Mouse (Mus musculus): ENCODE measurements around the gene Atmin. TPM values are rescaled to one million over a fixed set of nuclear protein-coding genes. Genes with fewer than 3 reads are reported as not detected.

Gene Atmin
- polyA plus RNA-seq, 1 experiment from 2014 or later: 12.5 TPM

GRCm38 (mm10) chr8:116969531-116969930 is 26.3 kb downstream of the Atmin start:
- Histone ChIP-seq H3K4me2 (ENCODE audit: low read length) (no peak overlapping the region), H3K4me3 (ENCODE audit: low read depth, low read length) (no peak overlapping the region)

GRCm38 (mm10) chr8:116975066-116975465 is 31.9 kb downstream of the Atmin start:
- WGBS: 33% methylated on average over 5 of the region's 5 CpGs

More at GRCm38 (mm10) chr8:116969531-116969930, 26.3 kb downstream of the Atmin start:
- H3K4me1 ChIP-seq (replicated peaks; ENCODE audit: control insufficient read depth, insufficient read depth, low read length): no peaks in the 10 kb centered on the region
- H3K9me3 ChIP-seq (ENCODE audit: control insufficient read depth, low read length): no peaks in the 10 kb centered on the region
- H3K27ac ChIP-seq (ENCODE audit: low read depth): no peak overlapping the region
- WGBS: 75% methylated on average over 6 of the region's 6 CpGs
- H3K9ac ChIP-seq (ENCODE audit: low read length): no peak overlapping the region
- H3K27me3 ChIP-seq (replicated peaks; ENCODE audit: control insufficient read depth, insufficient read depth, low read length): no peaks in the 10 kb centered on the region
- no peaks in the 10 kb centered on the region for H3K36me3 ChIP-seq (ENCODE audit: control insufficient read depth, insufficient read depth, low read length)
- no peak for DNase-seq (ENCODE audit: low spot score)
- ATAC-seq (replicated peaks; ENCODE audit: low FRiP score, low TSS enrichment, low read depth): no peak

DNA sequence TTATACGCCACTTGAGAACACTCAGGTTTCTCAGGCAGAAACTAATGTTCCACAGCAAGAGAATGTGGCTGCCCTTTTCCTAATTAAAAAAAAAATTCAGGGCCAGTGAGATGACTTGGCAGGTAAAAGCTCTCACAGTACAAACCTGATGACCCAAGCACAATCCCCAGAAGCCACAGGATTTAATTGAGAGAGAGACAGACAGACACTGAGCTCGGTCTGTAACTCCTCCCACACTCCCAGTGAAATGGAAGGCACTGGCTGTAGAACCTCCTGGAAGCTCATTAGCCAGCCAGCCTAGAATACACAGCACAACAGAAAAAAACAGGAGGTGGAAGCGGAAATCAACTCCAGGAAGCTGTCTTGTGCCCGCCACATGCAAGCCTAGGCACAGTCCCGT is 32.4 kb downstream of the Atmin start:
- Histone ChIP-seq H3K9me3 (ENCODE audit: control insufficient read depth, low read length) (no peaks in the 10 kb centered on the region), H3K27me3 (replicated peaks; ENCODE audit: control insufficient read depth, insufficient read depth, low read length) (no peaks in the 10 kb centered on the region), H3K9ac (ENCODE audit: low read length) (no peak overlapping the region), H3K36me3 (ENCODE audit: control insufficient read depth, insufficient read depth, low read length) (no peaks in the 10 kb centered on the region), H3K4me1 (replicated peaks; ENCODE audit: control insufficient read depth, insufficient read depth, low read length) (peaks cover 13% of the 10 kb centered on the region), H3K4me3 (ENCODE audit: low read depth, low read length) (no peak overlapping the region), H3K4me2 (ENCODE audit: low read length) (no peak overlapping the region), H3K27ac (ENCODE audit: low read depth) (no peak overlapping the region)
- 47% methylated on average over 5 of the region's 5 CpGs for WGBS
- DNase-seq (ENCODE audit: low spot score): no peak
- no peak for ATAC-seq (replicated peaks; ENCODE audit: low FRiP score, low TSS enrichment, low read depth)

More at GRCm38 (mm10) chr8:116975066-116975465, 31.9 kb downstream of the Atmin start:
- Histone ChIP-seq H3K4me3 (ENCODE audit: low read depth, low read length) (no peak overlapping the region), H3K27me3 (replicated peaks; ENCODE audit: control insufficient read depth, insufficient read depth, low read length) (no peaks in the 10 kb centered on the region), H3K4me1 (replicated peaks; ENCODE audit: control insufficient read depth, insufficient read depth, low read length) (peaks cover 13% of the 10 kb centered on the region), H3K9ac (ENCODE audit: low read length) (no peak overlapping the region), H3K9me3 (ENCODE audit: control insufficient read depth, low read length) (no peaks in the 10 kb centered on the region), H3K36me3 (ENCODE audit: control insufficient read depth, insufficient read depth, low read length) (no peaks in the 10 kb centered on the region), H3K27ac (ENCODE audit: low read depth) (no peak overlapping the region), H3K4me2 (ENCODE audit: low read length) (no peak overlapping the region)
- ATAC-seq (replicated peaks; ENCODE audit: low FRiP score, low TSS enrichment, low read depth) (no peak), DNase-seq (ENCODE audit: low spot score) (no peak)

DNA sequence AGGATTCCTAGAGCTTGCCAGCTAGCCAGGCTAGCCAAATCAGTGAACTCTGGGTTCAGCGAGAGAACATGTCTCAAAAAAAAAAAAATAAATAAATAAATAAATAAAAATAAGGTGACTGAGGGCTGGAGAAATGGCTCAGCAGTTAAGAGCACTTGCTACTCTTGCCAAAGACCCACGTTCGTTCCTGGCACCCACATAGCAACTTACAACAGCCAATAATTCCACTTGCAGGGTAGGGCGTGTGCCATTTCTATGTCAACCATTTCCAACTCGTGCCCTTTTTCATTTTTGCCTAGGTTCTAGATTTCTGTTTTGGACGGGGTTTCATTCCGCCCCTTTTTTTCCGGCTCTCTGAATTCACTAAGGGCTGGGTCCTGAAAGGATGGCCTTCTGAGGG is 34.9 kb downstream of the Atmin start:
- peak overlapping the region; percentile 94 for H3K4me3 ChIP-seq (ENCODE audit: low read depth, low read length)
- no peak for ATAC-seq (replicated peaks; ENCODE audit: low FRiP score, low TSS enrichment, low read depth)
- peak overlapping the region; percentile 78 for H3K4me2 ChIP-seq (ENCODE audit: low read length)
- no peaks in the 10 kb centered on the region for H3K9me3 ChIP-seq (ENCODE audit: control insufficient read depth, low read length)
- H3K4me1 ChIP-seq (replicated peaks; ENCODE audit: control insufficient read depth, insufficient read depth, low read length): peaks cover 13% of the 10 kb centered on the region
- no peaks in the 10 kb centered on the region for H3K27me3 ChIP-seq (replicated peaks; ENCODE audit: control insufficient read depth, insufficient read depth, low read length)
- no peak for DNase-seq (ENCODE audit: low spot score)
- 31% methylated on average over 8 of the region's 8 CpGs for WGBS
- no peak overlapping the region; the same call in 1 of the 2 replicates for H3K27ac ChIP-seq (ENCODE audit: low read depth)
- H3K9ac ChIP-seq (ENCODE audit: low read length): peak overlapping the region; percentile 20
- peaks cover 11% of the 10 kb centered on the region for H3K36me3 ChIP-seq (ENCODE audit: control insufficient read depth, insufficient read depth, low read length)

DNA sequence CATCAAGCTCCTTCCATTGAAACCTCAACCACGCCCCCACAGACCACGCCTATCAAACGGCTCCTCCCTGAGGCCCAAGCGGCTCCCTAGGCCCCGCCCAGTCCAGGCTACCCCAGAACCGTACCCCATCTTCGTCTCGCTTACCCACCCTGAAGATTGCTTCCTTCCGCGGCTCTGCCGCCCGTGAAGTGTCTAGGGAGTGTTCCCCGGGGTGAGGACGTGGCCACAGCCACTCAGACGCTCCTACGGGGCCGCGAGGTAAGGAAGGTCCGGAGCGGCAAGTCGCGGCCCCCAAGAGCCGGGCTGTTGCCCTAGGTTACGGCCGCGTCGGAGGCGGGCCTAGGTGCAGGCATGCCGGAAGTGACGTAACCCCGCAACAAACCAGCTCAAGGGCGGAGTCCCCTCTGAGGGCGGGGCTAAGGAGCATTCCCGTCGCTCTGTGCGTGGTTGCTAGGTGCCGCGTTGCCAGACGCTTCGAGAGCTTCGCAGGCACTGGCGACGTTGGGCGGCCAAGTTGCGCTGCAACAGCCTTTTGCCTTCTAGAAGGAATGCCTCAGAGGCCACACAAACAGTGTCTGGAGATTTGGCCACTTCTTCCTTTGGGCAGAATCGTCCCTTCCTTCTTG is 35.6 kb downstream of the Atmin start, which contains the start of gene 1700030J22Rik:
Gene 1700030J22Rik, minus strand, starts transcription at position 329 of the 626 bp plus-strand sequence.
- Histone ChIP-seq H3K36me3 (ENCODE audit: control insufficient read depth, insufficient read depth, low read length) (peaks cover 18% of the 10 kb centered on the region), H3K27ac (ENCODE audit: low read depth) (no peak within 1 kb of the TSS; the same call in 1 of the 2 replicates), H3K9ac (ENCODE audit: low read length) (peak within 1 kb of the TSS; percentile 22), H3K4me2 (ENCODE audit: low read length) (peak within 1 kb of the TSS; percentile 78), H3K4me1 (replicated peaks; ENCODE audit: control insufficient read depth, insufficient read depth, low read length) (peaks cover 13% of the 10 kb centered on the region), H3K9me3 (ENCODE audit: control insufficient read depth, low read length) (no peaks in the 10 kb centered on the region), H3K27me3 (replicated peaks; ENCODE audit: control insufficient read depth, insufficient read depth, low read length) (no peaks in the 10 kb centered on the region), H3K4me3 (ENCODE audit: low read depth, low read length) (peak within 1 kb of the TSS; percentile 94)
- peak; percentile 99 for DNase-seq (ENCODE audit: low spot score)
- peak; percentile 99 for ATAC-seq (replicated peaks; ENCODE audit: low FRiP score, low TSS enrichment, low read depth)
- under 1% methylated on average over 46 of the region's 46 CpGs for WGBS

DNA sequence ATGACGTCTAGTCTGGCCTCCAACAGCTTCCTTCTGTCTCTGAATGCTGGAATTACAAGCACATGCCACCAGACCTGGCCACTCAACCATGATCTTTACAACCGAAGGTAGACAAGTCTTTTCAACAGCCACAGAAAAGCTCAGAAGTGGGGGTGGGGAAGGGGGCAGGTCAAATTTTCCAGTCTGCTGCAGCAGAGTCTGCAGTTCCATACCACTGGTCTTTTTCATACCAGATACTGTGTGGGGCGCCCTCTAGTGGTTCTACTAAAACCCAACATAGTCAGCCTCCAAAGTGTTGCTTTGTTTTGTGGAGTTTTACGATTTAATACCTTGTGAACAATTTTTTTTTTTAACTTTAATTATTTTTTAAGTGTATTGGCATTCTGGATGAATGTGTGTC is 36.9 kb downstream of the Atmin start:
- 19% methylated on average over 4 of the region's 4 CpGs for WGBS
- H3K27me3 ChIP-seq (replicated peaks; ENCODE audit: control insufficient read depth, insufficient read depth, low read length): no peaks in the 10 kb centered on the region
- H3K36me3 ChIP-seq (ENCODE audit: control insufficient read depth, insufficient read depth, low read length): peaks cover 27% of the 10 kb centered on the region
- ATAC-seq (replicated peaks; ENCODE audit: low FRiP score, low TSS enrichment, low read depth): no peak
- peaks cover 10% of the 10 kb centered on the region for H3K4me1 ChIP-seq (replicated peaks; ENCODE audit: control insufficient read depth, insufficient read depth, low read length)
- H3K27ac ChIP-seq (ENCODE audit: low read depth): no peak overlapping the region
- DNase-seq (ENCODE audit: low spot score): peak; percentile 77
- no peak overlapping the region for H3K4me2 ChIP-seq (ENCODE audit: low read length)
- H3K9me3 ChIP-seq (ENCODE audit: control insufficient read depth, low read length): no peaks in the 10 kb centered on the region
- H3K9ac ChIP-seq (ENCODE audit: low read length): no peak overlapping the region
- H3K4me3 ChIP-seq (ENCODE audit: low read depth, low read length): no peak overlapping the region

DNA sequence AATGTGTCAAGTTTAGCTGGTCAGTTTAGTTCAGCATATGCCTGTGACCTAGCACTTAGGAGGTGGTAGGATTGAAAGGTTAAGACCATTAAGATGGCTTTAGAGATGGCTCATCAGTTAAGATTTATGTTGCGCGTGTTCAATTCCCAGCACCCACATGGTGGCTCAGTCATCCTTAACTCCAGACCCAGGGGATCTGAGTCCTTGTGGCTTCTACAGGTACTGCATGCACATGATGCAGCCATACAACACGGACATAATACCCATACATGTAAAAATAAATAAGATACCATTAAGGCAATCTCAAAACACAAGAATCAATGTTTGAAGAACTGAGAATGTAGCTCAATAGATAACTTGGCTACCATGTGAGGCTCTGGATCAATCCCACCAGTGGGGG is 46.6 kb downstream of the Atmin start:
- no peak for DNase-seq (ENCODE audit: low spot score)
- H3K9ac ChIP-seq (ENCODE audit: low read length): no peak overlapping the region
- H3K4me1 ChIP-seq (replicated peaks; ENCODE audit: control insufficient read depth, insufficient read depth, low read length): peaks cover 11% of the 10 kb centered on the region
- no peaks in the 10 kb centered on the region for H3K9me3 ChIP-seq (ENCODE audit: control insufficient read depth, low read length)
- WGBS: 94% methylated on average over 3 of the region's 3 CpGs
- H3K4me3 ChIP-seq (ENCODE audit: low read depth, low read length): no peak overlapping the region
- H3K27me3 ChIP-seq (replicated peaks; ENCODE audit: control insufficient read depth, insufficient read depth, low read length): no peaks in the 10 kb centered on the region
- H3K4me2 ChIP-seq (ENCODE audit: low read length): no peak overlapping the region
- no peak for ATAC-seq (replicated peaks; ENCODE audit: low FRiP score, low TSS enrichment, low read depth)
- no peak overlapping the region for H3K27ac ChIP-seq (ENCODE audit: low read depth)
- peaks cover 31% of the 10 kb centered on the region for H3K36me3 ChIP-seq (ENCODE audit: control insufficient read depth, insufficient read depth, low read length)

GRCm38 (mm10) chr8:116991241-116991640 is 48.0 kb downstream of the Atmin start:
- no peak for ATAC-seq (replicated peaks; ENCODE audit: low FRiP score, low TSS enrichment, low read depth)
- Histone ChIP-seq H3K9ac (ENCODE audit: low read length) (no peak overlapping the region), H3K4me2 (ENCODE audit: low read length) (no peak overlapping the region), H3K9me3 (ENCODE audit: control insufficient read depth, low read length) (no peaks in the 10 kb centered on the region), H3K27ac (ENCODE audit: low read depth) (no peak overlapping the region), H3K4me1 (replicated peaks; ENCODE audit: control insufficient read depth, insufficient read depth, low read length) (peaks cover 11% of the 10 kb centered on the region), H3K27me3 (replicated peaks; ENCODE audit: control insufficient read depth, insufficient read depth, low read length) (no peaks in the 10 kb centered on the region), H3K4me3 (ENCODE audit: low read depth, low read length) (no peak overlapping the region), H3K36me3 (ENCODE audit: control insufficient read depth, insufficient read depth, low read length) (peaks cover 21% of the 10 kb centered on the region)
- 82% methylated on average over 8 of the region's 8 CpGs for WGBS
- DNase-seq (ENCODE audit: low spot score): no peak
